Mouse (Mus musculus) heart, postnatal 0 days (tissue): Measurements from ENCODE around the gene Camk2d.

Experiments used
- CTCF ChIP-seq: IDR thresholded peaks from 2 replicates; pipeline ENCODE4 v1.5.1; 2016; ENCODE audit warnings: antibody characterized with exemption, control low read depth, low read depth
- EP300 ChIP-seq: IDR thresholded peaks from 2 replicates; pipeline ENCODE4 v1.6.1; 2016; ENCODE audit warnings: antibody characterized with exemption, low read depth

GRCm38 (mm10) chr3:126660575-126660974 is 64.5 kb downstream of the Camk2d start:
- TF ChIP-seq CTCF, result no peak
- TF ChIP-seq EP300, result no peak
